Mouse (Mus musculus) ovary, postnatal 36 days (tissue): ENCODE results near the gene Zcchc24.
A peak's percentile ranks its signal among the peaks of the same experiment; 100 is the strongest.
"Not testable (repeated sequence)": the region's sequence is repeated elsewhere in the genome, so short reads cannot be mapped to it uniquely, and the experiment has no call there.

Experiments used
- DNase-seq: peaks from one replicate; pipeline ENCODE4 v3.0.0; 2022; ENCODE audit warnings: low spot score, mixed read lengths

Gene Zcchc24

DNA sequence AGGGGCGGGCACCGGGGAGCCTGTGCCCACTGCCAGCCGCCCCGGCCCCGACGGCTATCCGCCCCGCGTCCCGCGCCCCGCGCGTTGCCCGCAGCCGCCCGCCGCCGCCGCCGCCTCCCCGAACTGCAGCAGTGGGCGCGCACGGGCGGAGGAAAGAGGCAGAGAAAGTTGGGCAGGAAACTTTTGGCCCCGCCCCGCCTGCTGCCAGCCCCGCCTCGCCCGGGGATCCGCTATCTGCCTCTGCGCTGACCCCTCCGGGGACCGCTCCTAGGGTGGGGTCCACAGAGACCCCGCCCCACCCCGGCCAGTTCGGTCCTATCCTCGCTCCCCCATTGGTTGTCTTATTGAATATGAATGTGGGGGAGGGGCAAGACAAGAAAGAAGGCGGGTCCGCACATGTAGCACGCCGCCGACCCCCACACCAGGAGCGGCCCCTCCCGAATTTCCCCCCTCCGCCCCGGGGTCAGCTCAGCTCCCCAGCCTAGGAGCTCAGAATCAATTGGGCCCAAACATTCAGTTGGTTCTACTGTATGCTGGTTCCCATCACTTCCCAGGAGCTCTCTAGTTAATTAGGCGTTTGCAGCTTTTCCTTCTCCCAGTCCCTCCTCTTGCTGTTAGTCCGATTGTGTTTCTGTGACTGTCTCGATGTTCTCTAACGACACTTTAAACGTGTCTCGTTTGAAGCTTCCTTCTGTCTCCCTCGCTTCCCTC lies at the start of gene Zcchc24:
Gene Zcchc24, minus strand, starts transcription at position 125 of the 711 bp plus-strand sequence.
- peak; percentile 93 for DNase-seq

DNA sequence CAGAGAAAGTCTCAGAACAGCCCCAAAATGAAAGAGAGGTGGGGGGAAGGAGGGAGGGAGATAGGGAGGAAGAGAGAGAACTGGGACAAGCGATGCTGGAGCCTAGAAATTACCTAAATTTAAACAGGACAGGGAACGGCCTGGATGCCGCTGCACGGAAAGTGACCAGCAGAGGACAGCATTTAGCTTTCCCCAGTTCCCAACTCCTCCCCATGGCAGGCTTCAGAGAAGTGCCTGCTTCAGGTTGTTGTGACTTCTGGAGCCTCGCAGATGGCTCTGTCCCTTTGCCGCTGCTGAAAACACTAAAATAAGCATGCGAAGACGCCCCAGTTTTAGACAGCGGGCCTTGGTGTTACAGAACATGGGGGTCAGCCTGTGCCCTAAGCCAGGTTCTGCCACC lies 47.6 kb upstream of the Zcchc24 start:
- peak; percentile 68 for DNase-seq

DNA sequence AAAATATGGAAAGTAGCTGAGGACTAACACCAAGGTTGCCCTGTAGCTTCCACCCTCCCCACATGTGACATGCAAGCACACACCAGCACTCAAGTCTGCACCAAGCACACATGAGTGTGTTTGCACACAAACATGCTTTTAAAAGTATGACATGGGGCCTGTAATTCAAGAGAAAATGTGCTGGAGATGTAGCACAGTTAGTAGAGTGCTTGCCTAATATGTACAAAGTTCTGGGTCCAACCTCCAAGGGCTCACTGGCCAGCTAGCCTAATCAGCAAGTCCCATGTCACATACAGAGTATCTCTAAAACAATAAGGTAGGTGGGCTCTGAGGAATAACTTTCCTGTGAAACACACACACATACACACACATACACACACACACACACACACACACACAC lies 45.3 kb upstream of the Zcchc24 start:
- DNase-seq: no peak

DNA sequence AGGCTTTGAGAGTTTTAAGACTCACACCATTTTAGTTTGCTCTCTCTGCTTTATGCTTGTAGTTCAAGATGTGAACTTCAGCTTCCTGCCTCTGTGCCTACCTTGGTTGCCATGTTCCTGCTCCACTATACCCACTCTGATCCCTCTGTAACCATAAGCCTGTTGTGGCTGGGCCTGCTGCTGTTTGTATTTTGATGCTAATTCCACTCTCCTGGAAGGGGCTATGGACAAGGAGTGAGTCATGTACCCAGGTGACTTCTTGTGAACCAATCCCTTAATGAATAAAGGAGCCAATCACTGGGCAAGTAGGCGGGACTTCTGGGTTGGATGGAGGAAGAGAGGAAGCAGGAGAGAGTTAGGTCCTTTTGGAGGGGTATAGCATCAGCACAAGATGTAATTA lies 42.2 kb upstream of the Zcchc24 start:
- not testable (repeated sequence) for DNase-seq

DNA sequence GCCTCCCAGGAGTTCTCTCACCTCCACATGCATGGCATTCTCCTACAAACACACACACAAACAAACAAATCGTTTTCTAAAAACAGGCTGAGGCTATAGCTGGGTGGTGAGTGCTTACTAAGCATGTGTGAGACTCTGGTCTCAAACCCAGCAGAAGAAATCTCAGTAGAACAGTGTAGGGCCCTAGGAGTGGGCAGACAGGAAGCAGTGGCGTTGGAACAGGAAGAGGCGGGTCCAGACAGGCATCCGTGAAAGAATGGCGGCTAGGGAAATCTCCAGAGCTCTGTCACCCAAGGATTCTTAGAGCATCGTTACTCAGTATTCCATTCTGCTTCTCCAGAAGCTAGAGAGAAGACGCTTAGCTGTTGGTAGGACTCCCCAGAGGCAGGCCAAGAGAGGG lies 37.7 kb upstream of the Zcchc24 start:
- DNase-seq: no peak

DNA sequence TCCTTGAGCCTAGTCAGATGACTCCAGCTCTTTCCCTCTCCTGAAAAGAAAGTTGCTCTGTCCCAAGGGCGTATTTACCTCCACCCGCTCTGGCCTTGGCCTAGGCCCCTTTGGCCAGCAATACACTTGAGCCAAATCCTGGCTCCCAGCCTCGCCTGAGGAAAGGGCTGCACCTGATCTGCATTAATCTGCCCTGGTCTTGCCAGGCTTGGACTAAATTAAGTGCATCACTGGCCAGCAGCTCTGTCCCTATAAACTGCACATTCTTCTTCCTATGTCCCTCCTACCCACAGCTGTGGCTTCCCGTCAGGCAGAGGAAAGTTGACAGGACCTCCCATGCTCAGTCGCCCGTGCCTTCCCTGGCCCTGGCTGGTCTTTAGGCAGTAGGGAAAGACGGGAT lies 37.0 kb upstream of the Zcchc24 start:
- DNase-seq: peak; percentile 51

DNA sequence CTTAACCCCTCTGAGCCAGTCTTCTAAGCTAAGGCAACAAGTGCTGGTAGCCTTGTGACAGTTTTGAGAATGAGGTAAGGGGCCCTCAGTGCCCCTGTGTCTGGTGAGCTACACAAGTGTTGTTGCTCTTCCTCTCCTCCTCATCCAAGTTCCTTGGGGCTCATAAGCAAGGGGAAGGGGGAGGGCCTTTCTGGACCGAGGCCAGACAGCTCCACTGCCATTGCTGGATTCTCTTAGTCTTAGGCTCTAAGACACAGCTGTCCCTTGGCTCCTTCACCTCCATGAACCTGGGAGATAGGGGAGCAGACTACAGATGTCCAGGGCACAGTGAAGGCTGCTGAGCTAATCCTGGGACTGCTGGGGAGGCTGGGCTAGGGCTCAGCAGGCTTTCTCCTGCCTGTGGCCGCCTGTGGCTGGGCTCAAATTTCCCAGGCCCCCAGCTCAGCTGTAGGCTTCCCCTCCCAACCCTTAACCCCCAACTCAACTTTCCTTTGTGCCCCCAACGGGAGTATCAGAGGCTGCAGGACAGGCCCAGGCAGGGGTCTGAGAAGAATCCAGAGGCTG lies 34.5 kb upstream of the Zcchc24 start:
- DNase-seq: no peak

DNA sequence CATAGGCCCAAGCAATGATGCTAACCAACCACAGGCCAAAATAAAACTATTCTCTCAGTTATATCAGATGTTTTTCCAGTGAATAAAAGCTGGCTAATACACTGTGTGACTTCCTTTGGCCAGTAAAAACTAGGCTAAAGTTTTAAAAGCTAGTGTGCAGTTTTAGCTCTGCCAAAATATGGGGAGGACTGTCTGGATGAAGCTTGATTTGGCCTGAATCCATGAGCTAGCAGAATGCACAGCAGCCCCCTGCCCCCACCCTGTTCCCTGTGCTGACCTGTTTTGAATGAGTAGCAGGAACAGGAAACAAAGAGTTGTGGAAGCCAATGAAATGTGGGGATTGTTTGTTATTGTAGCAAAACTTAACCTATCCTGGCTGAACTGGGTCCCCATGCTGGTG lies 33.7 kb upstream of the Zcchc24 start:
- no peak for DNase-seq

DNA sequence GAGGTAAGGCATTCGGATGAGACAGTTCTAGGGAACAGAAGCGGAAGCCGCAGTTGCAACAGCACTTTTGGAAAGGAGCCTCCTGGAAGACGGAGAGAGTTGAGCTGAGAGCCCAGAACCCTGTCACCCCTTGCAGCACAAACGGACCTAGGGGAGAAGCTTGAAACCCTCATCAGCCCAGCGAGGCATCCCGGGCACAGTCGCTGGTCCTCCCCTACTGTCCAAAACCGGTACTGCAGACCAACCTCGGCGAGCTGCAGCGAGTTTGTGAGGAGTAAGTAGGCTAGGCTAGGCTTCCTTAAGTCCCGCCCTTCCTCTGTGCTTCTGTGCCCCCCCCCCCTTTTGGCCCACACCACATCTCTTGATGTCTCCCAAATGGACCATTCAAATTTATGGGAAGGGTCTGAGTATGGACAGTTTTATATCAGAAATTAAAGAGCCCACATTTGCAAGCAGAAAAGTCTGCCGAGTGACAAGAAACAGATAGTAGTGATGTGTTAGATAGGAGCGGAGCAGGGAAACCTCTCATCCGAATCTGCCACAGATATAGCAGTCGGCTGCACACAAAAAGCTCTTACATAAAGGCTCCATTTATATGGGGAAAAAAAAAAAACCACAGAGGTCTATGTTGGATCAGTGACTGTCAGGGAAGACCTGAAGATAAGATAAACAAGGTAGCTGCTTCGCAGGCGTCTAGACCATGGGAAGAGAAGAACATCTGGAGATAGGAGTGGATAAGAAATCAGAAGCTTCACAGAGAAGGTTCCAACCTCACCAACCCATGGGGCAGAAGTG lies 31.5 kb upstream of the Zcchc24 start:
- peak; percentile 85 for DNase-seq

DNA sequence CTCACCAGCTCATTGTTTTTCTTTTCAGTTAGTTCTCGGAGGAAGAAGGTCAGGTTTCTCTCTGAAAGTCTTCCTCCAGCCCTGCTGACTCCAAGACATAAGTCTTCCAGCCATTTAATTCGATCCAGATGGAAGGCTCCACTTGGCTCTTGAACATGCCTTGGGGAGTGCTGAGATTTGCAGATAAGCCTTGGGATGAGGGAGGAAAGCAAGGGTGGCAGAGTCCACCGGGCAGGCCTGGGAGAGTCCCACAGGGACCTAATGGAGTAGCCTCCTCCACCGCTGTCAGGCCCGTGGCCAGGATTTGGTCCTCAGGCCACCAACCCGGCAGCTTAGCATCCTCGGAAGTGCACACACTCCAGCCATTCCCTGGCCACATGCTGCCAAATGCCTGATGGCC lies 27.8 kb upstream of the Zcchc24 start:
- no peak for DNase-seq

DNA sequence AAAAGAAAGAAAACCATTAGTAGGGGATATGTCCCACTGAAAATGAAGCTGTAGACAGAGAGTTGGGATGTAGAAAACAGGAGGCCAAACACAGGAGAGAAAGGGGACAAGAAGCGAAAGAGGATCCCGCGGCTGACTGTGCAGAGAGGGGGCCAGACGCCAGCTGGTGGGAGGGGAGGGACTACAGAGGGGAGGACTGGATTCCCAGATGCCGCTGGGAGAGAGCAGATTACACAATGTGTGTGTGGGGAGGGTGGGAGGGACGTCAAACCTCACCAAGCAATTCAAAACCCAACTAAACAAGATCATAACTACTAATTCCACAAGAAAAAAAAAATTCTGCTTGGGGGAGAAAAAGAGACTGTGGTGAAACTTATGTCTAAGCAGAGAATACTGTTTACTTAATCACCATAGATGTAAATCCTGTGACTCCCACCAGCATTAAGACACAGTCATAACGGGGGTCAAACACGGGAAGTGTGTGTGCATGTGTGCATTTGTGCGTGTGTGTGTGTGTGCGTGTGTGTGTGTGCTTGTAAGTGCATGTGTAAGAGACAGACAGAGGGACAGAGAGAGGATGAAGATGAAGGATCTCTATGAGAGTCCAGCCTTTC lies 26.8 kb upstream of the Zcchc24 start:
- peak; percentile 66 for DNase-seq

DNA sequence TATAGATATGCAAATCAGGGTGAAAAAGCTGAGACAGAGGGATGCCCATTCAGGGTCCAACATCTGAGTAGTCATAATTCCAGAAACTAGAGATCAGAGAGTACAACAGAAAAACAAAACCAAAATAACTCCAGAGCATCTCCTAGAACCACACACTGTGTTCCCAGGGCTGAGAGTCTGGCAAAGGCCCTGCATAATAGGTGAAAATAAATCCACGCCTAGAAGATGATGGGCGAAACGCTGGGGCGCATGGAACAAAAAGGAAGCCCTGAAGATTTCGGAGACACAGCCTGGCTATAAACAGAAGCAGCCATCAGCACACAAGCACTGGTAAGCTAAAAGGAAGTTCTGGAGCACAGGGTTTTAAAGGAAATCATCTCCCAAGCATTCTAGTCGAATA lies 26.2 kb upstream of the Zcchc24 start:
- DNase-seq: no peak

DNA sequence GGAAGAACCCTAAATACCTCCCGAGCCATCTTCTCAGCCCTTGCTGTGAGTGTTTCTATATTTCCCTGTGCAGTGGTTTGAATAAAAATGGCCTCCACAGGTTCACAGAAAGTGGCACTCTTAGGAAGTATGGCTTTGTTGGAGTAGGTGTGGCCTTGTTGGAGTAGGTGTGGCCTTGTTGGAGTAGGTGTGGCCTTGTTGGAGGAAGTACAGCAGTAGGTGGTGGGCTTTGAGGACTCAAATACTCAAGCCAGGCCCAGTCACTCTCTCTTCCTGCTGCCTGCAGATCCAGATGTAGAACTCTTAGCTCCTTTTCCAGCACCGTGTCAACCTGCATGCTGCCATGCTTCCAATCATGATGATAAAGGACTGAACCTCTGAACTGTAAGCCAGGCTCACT lies 25.5 kb upstream of the Zcchc24 start:
- no peak for DNase-seq

DNA sequence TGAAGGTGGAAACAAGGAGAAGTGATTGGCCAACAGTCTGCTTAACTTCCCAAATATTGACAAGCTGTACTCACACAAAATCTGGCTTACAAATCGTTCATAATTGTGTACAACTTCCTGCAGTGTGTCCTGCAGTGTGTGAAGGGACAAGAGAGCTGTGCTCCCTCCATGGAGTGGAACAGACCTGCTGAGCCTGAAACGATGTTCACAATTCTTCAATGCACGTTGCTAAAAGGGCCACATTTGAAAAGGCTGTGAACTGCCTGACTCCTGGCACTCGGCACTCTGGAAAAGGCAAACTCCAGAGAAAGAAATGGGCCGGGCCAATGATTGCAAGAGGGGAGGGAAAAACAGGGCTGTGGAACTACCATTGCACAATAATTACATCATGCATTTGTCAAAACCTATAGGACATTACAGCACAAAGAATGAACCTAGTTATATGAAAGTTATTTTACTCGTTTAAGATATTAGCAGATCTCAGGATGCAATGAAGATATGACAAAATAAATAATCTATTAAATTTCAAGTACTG lies 22.0 kb upstream of the Zcchc24 start:
- no peak for DNase-seq

DNA sequence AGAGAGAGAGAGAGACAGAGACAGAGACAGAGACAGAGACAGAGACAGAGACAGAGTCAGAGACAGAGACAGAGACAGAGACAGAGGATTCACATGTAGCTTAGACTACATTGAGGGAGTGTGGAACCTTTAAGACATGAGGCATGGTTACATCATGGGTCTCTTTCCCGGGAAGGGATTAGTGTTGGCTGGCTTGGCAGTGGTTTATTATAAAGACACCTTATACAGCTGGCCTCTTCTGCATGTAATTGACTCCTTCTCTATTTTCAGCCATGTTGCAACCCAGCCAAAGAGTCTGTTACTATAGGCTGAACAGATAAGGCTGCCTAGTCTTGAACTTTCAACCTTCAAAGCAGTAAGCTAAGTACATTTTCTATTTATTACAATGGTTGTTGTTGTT lies 21.1 kb upstream of the Zcchc24 start:
- DNase-seq: no peak

DNA sequence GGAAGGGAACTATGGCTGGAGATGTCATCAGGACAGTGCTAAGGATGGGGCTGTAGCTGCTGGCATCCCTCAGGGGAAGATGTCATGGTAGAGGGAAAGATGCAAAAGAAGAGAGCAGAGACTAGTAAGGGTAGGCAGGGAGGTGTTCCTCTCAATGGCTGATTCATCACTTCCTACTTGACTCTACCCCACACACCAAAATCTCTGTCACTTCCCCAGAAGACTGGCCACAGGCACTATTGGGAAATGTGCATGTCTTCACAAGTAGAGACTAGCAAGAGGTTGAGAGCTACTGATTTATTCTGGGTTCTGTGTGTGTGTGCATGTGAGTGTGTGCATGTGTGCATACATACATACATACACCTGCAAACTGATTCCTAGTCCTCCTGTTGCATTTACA lies 20.4 kb upstream of the Zcchc24 start:
- no peak for DNase-seq

DNA sequence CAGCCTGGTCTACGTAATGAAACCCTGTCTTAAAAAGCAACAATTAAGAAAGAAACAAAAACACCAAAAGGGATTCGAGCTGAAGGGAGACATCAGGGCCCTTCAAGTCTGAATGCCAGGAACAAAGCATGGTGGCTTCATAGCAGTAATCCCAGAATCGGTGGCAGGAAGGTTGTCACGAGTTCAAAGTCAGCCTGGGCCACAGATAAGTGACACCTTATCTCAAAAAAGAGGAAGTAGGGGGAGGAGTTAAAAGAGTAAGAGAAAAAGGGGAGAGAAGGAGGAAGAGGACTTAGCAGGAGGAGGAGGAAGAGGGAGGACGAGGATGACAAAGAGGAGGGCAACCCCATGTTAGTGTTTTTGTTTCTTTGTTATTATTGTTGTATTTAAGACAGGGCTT lies 19.4 kb upstream of the Zcchc24 start:
- no peak for DNase-seq

DNA sequence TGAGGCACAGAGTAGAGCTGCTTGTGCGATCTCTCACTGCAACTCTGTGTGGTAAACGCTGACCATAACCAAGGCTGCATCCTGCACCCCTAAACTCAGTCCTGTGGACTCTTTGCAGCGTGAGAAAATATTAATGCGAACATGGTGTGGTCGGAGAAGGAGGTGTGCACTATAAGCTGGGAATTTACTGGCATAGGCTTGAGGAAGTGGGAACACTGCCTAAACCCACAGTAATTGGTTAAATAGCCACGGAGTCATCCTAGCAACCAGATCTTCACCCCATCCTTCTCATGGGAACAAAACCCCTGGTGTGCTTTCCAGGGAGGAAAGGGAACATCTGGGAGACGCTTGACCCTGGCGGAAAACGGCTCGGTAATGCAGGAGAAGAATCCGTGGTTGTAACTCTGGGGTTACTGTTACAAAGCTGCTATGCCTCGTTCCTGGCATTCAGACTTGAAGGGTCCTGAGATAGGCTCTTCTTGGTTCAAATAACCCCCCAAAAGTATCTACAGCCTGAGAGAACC lies 18.6 kb upstream of the Zcchc24 start:
- DNase-seq: no peak

DNA sequence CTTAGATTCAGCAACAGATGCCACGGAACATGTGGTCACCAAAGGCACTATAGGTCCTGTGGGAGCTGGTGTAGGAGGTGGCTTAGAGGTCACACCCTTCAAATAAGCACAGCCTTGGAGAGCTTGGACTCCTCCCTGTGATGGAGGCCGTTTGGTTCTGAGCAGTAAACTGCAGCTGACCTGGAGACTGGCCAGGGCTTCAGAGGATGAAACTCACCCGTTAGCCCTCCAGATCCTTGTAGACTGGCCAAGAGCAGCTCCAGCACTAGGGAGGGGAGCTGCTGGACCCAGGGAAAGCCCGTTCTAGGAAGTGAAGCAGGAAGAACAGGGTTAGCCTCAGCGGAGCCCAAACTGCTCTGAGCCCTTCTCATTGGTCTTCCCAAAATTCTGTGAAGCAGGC lies 18.1 kb upstream of the Zcchc24 start:
- peak; percentile 60 for DNase-seq

DNA sequence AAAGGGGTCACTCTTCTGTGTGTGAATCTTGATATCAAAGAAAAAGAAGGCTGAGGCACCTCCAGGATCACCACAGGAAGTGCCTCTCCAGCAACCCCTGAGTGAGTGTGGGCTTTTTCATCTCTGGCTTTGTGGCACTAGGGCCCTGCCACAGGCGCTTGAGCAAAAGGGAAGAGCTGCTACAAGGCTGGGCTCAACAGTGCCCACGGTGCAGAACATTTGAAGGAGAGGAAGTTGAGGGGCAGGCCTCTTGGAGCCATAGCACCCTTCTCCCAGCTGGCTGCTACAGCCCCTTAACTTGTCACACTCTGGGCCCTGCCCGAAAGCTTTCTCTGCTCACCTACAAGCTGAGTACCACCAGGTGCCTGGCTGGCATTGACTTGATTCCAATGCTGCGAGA lies 16.4 kb upstream of the Zcchc24 start:
- DNase-seq: no peak

DNA sequence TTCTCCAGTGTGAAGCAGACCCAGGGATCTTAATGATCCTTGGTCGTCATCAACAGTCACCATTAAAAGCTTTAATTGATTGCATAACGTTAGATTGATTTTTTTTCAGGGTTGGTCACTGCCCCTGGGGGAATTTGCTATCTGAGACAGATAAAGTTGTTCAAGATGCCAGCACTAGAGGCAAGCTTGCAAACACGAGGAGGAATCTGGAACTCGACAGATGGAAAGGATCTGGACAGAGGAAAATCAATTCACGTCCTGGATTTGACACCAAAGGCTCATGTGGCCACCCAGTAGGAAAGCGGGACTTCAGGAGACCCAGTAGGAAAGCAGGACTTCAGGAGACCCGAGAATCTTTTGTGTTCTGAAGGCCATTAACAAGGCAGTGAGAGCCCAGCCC lies 14.4 kb upstream of the Zcchc24 start:
- no peak for DNase-seq

DNA sequence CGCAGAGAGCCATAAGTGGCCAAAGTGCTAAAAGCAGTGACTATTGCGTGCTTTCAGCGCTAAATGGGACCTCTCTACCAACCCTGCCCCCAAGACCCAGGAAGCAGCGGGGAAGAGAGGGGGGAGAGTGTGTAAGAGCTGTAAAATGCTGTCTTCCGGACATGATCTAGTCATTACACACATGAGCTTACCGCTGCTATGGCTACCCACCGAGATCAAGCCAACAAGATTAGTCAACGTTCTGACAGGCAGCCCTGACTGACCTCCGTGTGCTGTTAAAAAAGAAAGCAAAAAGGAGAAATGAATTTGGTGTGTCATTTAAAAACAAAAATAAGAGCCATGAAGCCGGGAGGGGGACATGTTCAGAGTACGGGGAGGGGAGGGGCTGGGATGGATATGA lies 11.8 kb upstream of the Zcchc24 start:
- no peak for DNase-seq
